Mouse (Mus musculus) ES-E14 (cell line): ENCODE measurements at regions not wholly inside any gene's neighbourhood (a gene's known extent, or its start where the extent isn't known, plus 50 kb on each side); places are given as distances from the start of the nearest gene placed in this dataset.

ENCODE experiments used
- CHD2 ChIP-seq: IDR thresholded peaks from 2 replicates; pipeline ENCODE4 v1.6.1; 2014; ENCODE audit warnings: mild to moderate bottlenecking, low read depth, low read length, inconsistent platforms
- HCFC1 ChIP-seq: IDR thresholded peaks from 2 replicates; pipeline ENCODE4 v1.6.1; 2012; ENCODE audit warnings: low read length, inconsistent platforms, borderline replicate concordance; ENCODE audit not compliant: insufficient read depth
- MAFK ChIP-seq: IDR thresholded peaks from 2 replicates; pipeline ENCODE4 v1.6.1; 2014; ENCODE audit warnings: mild to moderate bottlenecking, low read depth, low read length, inconsistent platforms; ENCODE audit not compliant: insufficient read depth
- ZNF384 ChIP-seq: IDR thresholded peaks from 2 replicates; pipeline ENCODE4 v1.6.1; 2012; ENCODE audit warnings: low read depth, low read length, inconsistent platforms

- TF ChIP-seq CHD2, result no peak
- TF ChIP-seq MAFK, result no peak
- TF ChIP-seq HCFC1, result no peak
- TF ChIP-seq ZNF384, result no peak
These were observed 191.2 kb downstream of the Lnpk start for GRCm38 (mm10) chr2:74388078-74388477.
